Mouse (Mus musculus) heart, adult 2 months (tissue): Measurements from ENCODE around the gene Rpl7l1.

ENCODE experiments used
- CTCF ChIP-seq: fragments of 200-600 bp; IDR thresholded peaks from 2 replicates; pipeline ENCODE4 v1.8.1; 2022; ENCODE audit warnings: antibody characterized with exemption, mild to moderate bottlenecking, moderate library complexity
- EP300 ChIP-seq: fragments of 200-500 bp; IDR thresholded peaks from 2 replicates; pipeline ENCODE4 v1.6.1; 2011; ENCODE audit warnings: low read depth, low read length, control low read depth; ENCODE audit not compliant: insufficient read depth
- POLR2A ChIP-seq: fragments of 200-500 bp; IDR thresholded peaks from 2 replicates; pipeline ENCODE4 v1.6.1; 2011; ENCODE audit warnings: mild to moderate bottlenecking, low read depth, low read length, control low read depth; ENCODE audit not compliant: insufficient read depth

DNA sequence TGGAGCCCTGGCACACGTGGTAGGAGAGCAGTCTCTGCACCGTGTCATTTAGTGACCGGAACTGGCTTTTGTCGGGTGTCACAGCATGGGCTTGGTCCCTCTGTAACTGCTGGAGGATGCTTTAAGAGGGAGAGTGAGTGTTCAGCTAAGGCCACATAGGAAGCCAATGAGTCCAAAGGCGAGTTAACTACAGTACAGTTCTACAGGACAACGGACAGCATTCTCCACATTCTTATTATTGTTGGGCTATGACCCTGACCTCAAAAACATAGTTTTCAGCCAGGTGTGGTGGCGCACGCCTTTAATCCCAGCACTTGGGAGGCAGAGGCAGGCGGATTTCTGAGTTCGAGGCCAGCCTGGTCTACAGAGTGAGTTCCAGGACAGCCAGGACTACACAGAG lies 25.9 kb upstream of the Rpl7l1 start:
- TF ChIP-seq POLR2A (no peak), CTCF (no peak), EP300 (no peak)
